Mouse (Mus musculus): ENCODE results near the gene Lrrc15. TPM values are rescaled to one million over a fixed set of nuclear protein-coding genes. Genes with fewer than 3 reads are reported as not detected.

Gene Lrrc15
- polyA plus RNA-seq, 1 experiment, result not detected

GRCm38 (mm10) chr16:30304236-30304635 is 21.2 kb upstream of the Lrrc15 start:
- Histone ChIP-seq H3K4me3 (ENCODE audit: insufficient read depth, low read length) (no peak overlapping the region), H3K4me1 (ENCODE audit: control insufficient read depth, insufficient read depth, low read length) (peaks cover 3% of the 10 kb centered on the region; the same call in 1 of the 2 replicates), H3K27ac (ENCODE audit: insufficient read depth, low read depth, low read length) (no peak overlapping the region)
- TF ChIP-seq POLR2A (IDR thresholded peaks at IDR 0.05; ENCODE audit: borderline replicate concordance, low read depth, low read length) (no peak), CTCF (IDR thresholded peaks at IDR 0.05; ENCODE audit: low read depth, low read length) (no peak)

- Histone ChIP-seq H3K4me3 (ENCODE audit: insufficient read depth, low read length) (no peak overlapping the region), H3K27ac (ENCODE audit: insufficient read depth, low read depth, low read length) (no peak overlapping the region), H3K4me1 (ENCODE audit: control insufficient read depth, insufficient read depth, low read length) (peaks cover 3% of the 10 kb centered on the region; the same call in 1 of the 2 replicates)
- TF ChIP-seq POLR2A (IDR thresholded peaks at IDR 0.05; ENCODE audit: borderline replicate concordance, low read depth, low read length) (no peak), CTCF (IDR thresholded peaks at IDR 0.05; ENCODE audit: low read depth, low read length) (no peak)
These were observed 20.4 kb upstream of the Lrrc15 start for GRCm38 (mm10) chr16:30303411-30303810.

DNA sequence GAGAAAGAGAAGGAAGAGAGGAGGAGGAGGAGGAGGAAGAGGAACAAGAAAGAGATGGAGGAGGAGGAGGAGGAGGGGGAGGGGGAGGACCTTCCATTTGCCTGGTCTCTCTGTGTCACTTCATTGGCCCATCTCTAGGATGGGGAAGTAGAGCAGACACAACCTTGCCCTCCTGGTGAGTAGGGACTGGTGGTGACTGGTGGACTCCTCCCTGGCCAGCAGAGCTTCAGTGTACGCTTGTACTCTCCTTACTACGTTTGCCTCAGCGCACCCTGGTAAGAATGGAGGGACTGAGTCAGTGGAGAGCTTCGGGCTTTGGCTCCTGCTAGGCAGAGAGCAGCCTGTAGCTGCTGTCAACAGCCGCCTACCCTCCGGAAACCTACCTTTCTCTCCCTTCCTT is 19.6 kb upstream of the Lrrc15 start:
- peaks cover 3% of the 10 kb centered on the region; the same call in 1 of the 2 replicates for H3K4me1 ChIP-seq (ENCODE audit: control insufficient read depth, insufficient read depth, low read length)
- no peak overlapping the region for H3K27ac ChIP-seq (ENCODE audit: insufficient read depth, low read depth, low read length)
- no peak overlapping the region for H3K4me3 ChIP-seq (ENCODE audit: insufficient read depth, low read length)
- TF ChIP-seq POLR2A (IDR thresholded peaks at IDR 0.05; ENCODE audit: borderline replicate concordance, low read depth, low read length), result no peak

DNA sequence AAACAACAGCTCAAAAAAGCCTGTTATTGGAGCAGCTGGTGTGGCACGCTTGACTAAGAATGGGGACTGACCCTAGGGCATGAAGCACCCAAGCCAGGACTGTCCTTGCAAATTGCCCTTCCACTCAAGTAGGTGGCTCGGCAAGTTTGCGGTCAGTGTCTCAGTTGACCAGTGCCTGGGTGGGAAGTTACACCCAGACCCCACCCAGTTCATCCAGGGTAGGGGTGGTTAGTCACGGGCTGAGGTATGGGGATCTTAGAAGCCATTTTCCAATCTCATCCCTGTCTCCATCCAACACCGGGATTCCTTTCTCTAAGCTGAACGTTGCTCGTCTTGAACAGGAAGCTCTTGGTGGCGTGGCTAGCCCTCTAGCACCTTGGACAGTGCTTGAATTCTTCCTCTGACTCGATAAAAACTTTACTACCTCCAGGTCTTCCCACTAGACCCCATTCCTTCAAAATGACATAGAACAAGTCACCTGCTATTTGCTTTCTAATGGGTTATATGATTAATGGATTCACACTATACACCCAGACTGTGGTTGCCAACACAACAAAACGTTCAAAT is 16.7 kb upstream of the Lrrc15 start:
- Histone ChIP-seq H3K4me1 (ENCODE audit: control insufficient read depth, insufficient read depth, low read length) (peaks cover 3% of the 10 kb centered on the region; the same call in 1 of the 2 replicates), H3K4me3 (ENCODE audit: insufficient read depth, low read length) (no peak overlapping the region), H3K27ac (ENCODE audit: insufficient read depth, low read depth, low read length) (no peak overlapping the region)
- TF ChIP-seq POLR2A (IDR thresholded peaks at IDR 0.05; ENCODE audit: borderline replicate concordance, low read depth, low read length), result no peak
- TF ChIP-seq CTCF (IDR thresholded peaks at IDR 0.05; ENCODE audit: low read depth, low read length), result no peak

GRCm38 (mm10) chr16:30297450-30297849 is 14.4 kb upstream of the Lrrc15 start:
- no peak overlapping the region for H3K27ac ChIP-seq (ENCODE audit: insufficient read depth, low read depth, low read length)
- TF ChIP-seq POLR2A (IDR thresholded peaks at IDR 0.05; ENCODE audit: borderline replicate concordance, low read depth, low read length) (no peak), CTCF (IDR thresholded peaks at IDR 0.05; ENCODE audit: low read depth, low read length) (no peak)
- H3K4me3 ChIP-seq (ENCODE audit: insufficient read depth, low read length), result no peak overlapping the region
- H3K4me1 ChIP-seq (ENCODE audit: control insufficient read depth, insufficient read depth, low read length), result no peaks in the 10 kb centered on the region

DNA sequence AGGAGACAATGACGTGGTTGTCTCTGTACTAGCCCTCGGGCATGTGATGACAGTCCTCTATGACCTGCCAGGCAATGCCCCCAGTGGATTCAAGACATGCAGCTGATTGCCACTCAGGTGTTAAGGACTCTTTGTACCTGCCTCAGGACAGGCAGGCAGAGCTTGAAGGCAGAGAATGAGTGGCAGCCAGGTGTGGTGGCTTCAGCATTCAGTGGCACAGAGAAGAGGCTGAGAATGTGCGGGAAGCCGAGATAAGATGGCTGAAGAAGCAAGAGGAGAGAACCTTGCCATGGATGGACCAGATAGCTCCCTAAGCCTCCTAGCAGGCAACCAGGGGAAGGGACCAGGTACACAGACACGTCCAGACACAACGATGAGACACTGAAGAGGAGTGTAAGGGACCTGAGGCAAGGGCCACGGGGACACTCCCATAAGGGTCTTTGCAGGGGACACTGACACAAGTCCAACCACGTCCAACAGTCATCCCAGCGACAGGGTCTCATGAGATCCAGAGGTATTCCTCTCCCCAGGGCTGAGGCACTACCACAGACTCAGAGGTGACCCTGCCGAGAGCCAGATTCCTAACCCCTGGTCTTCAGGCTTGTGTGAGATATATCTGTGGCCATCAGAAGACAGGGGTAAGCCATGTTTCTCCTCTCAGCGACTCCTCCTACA is 13.7 kb upstream of the Lrrc15 start:
- TF ChIP-seq POLR2A (IDR thresholded peaks at IDR 0.05; ENCODE audit: borderline replicate concordance, low read depth, low read length), result no peak
- no peak for TF ChIP-seq CTCF (IDR thresholded peaks at IDR 0.05; ENCODE audit: low read depth, low read length)
- H3K4me1 ChIP-seq (ENCODE audit: control insufficient read depth, insufficient read depth, low read length), result no peaks in the 10 kb centered on the region
- no peak overlapping the region for H3K4me3 ChIP-seq (ENCODE audit: insufficient read depth, low read length)
- H3K27ac ChIP-seq (ENCODE audit: insufficient read depth, low read depth, low read length), result no peak overlapping the region

DNA sequence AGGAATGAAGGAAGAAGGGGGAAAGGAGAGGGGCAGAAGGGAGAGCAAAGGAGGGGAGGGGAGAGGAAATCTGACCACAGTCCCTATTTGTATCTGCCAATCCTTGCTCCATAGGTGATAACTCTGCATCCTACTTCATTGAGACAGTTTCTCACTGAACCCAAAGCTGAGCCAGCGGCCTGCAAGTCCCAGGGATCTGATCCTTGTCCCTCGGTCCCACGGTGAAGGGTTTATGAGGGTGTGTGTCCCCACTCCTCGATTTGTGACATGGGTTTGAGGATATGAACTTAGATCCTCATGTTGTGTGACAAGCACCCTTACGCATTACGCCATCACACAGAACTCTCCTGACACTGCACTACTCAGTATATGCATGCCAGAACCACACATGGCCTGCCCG is 12.1 kb upstream of the Lrrc15 start:
- TF ChIP-seq CTCF (IDR thresholded peaks at IDR 0.05; ENCODE audit: low read depth, low read length) (no peak), POLR2A (IDR thresholded peaks at IDR 0.05; ENCODE audit: borderline replicate concordance, low read depth, low read length) (no peak)

DNA sequence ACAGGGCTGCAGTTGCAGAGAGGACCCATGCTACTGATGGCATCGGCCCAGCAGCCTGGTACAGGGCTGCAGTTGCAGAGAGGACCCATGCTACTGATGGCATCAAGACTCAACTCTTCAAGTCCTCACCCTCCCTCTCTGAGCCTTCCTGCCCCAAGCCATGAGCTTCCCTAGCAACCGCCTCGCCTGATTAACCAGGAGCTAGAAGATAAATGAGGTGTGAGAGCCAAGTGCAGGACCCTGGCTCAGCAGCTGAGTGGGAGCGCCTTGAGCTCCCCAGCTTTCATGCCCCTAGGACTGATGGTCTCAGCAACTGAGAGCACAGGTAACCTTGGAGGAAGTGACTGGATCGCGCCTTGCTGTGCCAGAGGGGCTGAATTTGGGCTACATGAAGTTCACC is 7.4 kb upstream of the Lrrc15 start:
- no peaks in the 10 kb centered on the region for H3K4me1 ChIP-seq (ENCODE audit: control insufficient read depth, insufficient read depth, low read length)
- no peak overlapping the region for H3K27ac ChIP-seq (ENCODE audit: insufficient read depth, low read depth, low read length)
- H3K4me3 ChIP-seq (ENCODE audit: insufficient read depth, low read length), result no peak overlapping the region
- TF ChIP-seq CTCF (IDR thresholded peaks at IDR 0.05; ENCODE audit: low read depth, low read length), result no peak

More for the DNA sequence above, 12.1 kb upstream of the Lrrc15 start:
- H3K4me3 ChIP-seq (ENCODE audit: insufficient read depth, low read length), result no peak overlapping the region
- H3K27ac ChIP-seq (ENCODE audit: insufficient read depth, low read depth, low read length), result no peak overlapping the region
- no peaks in the 10 kb centered on the region for H3K4me1 ChIP-seq (ENCODE audit: control insufficient read depth, insufficient read depth, low read length)

GRCm38 (mm10) chr16:30285701-30286100 is 2.6 kb upstream of the Lrrc15 start:
- TF ChIP-seq POLR2A (IDR thresholded peaks at IDR 0.05; ENCODE audit: borderline replicate concordance, low read depth, low read length) (no peak), CTCF (IDR thresholded peaks at IDR 0.05; ENCODE audit: low read depth, low read length) (no peak)
- H3K4me1 ChIP-seq (ENCODE audit: control insufficient read depth, insufficient read depth, low read length), result no peaks in the 10 kb centered on the region
- H3K4me3 ChIP-seq (ENCODE audit: insufficient read depth, low read length), result no peak overlapping the region
- no peak overlapping the region for H3K27ac ChIP-seq (ENCODE audit: insufficient read depth, low read depth, low read length)

DNA sequence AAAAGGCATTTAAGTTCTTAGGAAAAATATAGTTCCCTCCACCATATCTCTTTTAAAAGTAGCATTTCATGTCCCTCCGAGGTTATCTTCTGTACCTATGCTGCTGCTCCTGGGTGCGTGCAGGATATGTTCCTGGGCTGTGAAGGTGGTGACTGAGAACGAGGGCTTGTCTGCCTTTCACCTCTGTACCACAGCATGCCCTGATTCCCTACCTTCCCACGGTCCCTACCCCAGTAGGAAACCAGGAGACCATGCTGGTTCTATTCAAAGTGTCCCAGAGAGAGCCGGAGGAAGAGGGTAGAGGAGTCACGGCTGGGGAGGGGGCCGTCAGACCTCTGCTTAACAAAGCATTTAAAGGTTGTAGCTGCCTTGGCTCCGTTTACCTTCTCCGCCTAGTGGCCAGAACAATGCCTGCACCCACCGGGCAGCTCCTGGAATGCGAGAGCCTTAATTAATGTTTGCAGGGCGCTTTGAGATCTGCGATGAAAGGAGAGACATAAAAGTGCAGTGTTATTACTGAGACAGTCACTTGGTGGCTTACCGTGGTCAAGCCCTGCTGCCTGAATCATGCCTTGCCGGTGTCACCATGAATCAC is 784 bp upstream of the Lrrc15 start:
- Histone ChIP-seq H3K27ac (ENCODE audit: insufficient read depth, low read depth, low read length) (no peak overlapping the region), H3K4me1 (ENCODE audit: control insufficient read depth, insufficient read depth, low read length) (no peaks in the 10 kb centered on the region), H3K4me3 (ENCODE audit: insufficient read depth, low read length) (no peak overlapping the region)
- TF ChIP-seq CTCF (IDR thresholded peaks at IDR 0.05; ENCODE audit: low read depth, low read length) (peak; percentile 70), POLR2A (IDR thresholded peaks at IDR 0.05; ENCODE audit: borderline replicate concordance, low read depth, low read length) (no peak)
